Mouse (Mus musculus) C2C12 (cell line): ENCODE measurements around the gene Adcyap1r1.

Experiments used
- CEBPB ChIP-seq: IDR thresholded peaks from one replicate; pipeline ENCODE4 v1.6.1; 2011; ENCODE audit warnings: low read depth, mild to moderate bottlenecking, control low read depth, moderate library complexity
- CTCF ChIP-seq: IDR thresholded peaks from one replicate; pipeline ENCODE4 v1.5.1; 2011; ENCODE audit not compliant: control insufficient read depth, insufficient read depth, insufficient read length
- FOSL1 ChIP-seq: IDR thresholded peaks from one replicate; pipeline ENCODE4 v1.8.0; 2011; ENCODE audit warnings: mild to moderate bottlenecking, low read length; ENCODE audit not compliant: poor library complexity, insufficient read depth, severe bottlenecking
- MAX ChIP-seq: IDR thresholded peaks from one replicate; pipeline ENCODE4 v1.6.1; 2011; ENCODE audit warnings: mild to moderate bottlenecking, control low read depth
- MYOD1 ChIP-seq: IDR thresholded peaks from one replicate; pipeline ENCODE4 v1.6.1; 2011; ENCODE audit warnings: low read depth; ENCODE audit not compliant: control insufficient read depth, insufficient read length
- MYOG ChIP-seq: IDR thresholded peaks from one replicate; pipeline ENCODE4 v1.6.1; 2011; ENCODE audit not compliant: control insufficient read depth, insufficient read length; ENCODE audit errors: extremely low read depth
- USF1 ChIP-seq: IDR thresholded peaks from one replicate; pipeline ENCODE4 v1.6.1; 2011; ENCODE audit warnings: low read depth, mild to moderate bottlenecking, control low read depth, moderate library complexity

GRCm38 (mm10) chr6:55536469-55536868 is 84.7 kb downstream of the Adcyap1r1 start:
- TF ChIP-seq CTCF (no peak), CEBPB (no peak), USF1 (no peak), MAX (no peak), MYOG (no peak), MYOD1 (no peak), FOSL1 (no peak)
